Mouse (Mus musculus): ENCODE data around the gene Klhdc4. TPM values are rescaled to one million over a fixed set of nuclear protein-coding genes. Genes with fewer than 3 reads are reported as not detected.

Klhdc4 gene
- polyA plus RNA-seq, 1 experiment from 2014 or later, result 38.8 TPM

DNA sequence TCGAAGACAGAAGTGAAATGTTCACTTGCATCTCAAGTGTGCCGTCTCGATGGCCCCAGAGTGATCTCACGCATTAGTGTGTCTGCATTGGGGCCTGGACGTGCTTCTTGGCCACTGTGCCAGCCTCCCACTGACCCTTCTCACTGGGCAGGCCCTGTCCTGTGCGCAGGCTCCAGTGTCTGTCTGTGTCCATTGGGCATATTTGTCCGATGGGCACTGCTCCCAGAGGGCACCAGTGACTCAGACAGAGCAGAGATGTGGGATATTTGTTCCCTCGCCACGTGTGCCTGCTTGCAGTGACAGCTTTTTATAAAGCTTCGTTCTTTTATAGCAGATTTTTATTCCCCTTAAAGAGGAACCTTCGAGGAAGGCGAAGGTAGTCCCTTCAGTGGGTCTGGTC is 55.5 kb downstream of the Klhdc4 start:
- no peak for ATAC-seq
- Histone ChIP-seq H3K9me3 (ENCODE audit: control insufficient read depth, low read length) (no peaks in the 10 kb centered on the region), H3K4me1 (ENCODE audit: control insufficient read depth, insufficient read depth, low read length) (peaks cover 2% of the 10 kb centered on the region; the same call in 1 of the 2 replicates), H3K4me2 (ENCODE audit: low read depth, low read length) (no peak overlapping the region), H3K4me3 (ENCODE audit: low read length) (no peak overlapping the region), H3K9ac (ENCODE audit: low read depth, low read length) (no peak overlapping the region), H3K27ac (ENCODE audit: low read length) (no peak overlapping the region), H3K27me3 (replicated peaks; ENCODE audit: control insufficient read depth, insufficient read depth, low read length) (no peaks in the 10 kb centered on the region), H3K36me3 (ENCODE audit: control insufficient read depth, insufficient read depth, low read length) (no peaks in the 10 kb centered on the region)
- 88% methylated on average over 12 of the region's 12 CpGs for WGBS

DNA sequence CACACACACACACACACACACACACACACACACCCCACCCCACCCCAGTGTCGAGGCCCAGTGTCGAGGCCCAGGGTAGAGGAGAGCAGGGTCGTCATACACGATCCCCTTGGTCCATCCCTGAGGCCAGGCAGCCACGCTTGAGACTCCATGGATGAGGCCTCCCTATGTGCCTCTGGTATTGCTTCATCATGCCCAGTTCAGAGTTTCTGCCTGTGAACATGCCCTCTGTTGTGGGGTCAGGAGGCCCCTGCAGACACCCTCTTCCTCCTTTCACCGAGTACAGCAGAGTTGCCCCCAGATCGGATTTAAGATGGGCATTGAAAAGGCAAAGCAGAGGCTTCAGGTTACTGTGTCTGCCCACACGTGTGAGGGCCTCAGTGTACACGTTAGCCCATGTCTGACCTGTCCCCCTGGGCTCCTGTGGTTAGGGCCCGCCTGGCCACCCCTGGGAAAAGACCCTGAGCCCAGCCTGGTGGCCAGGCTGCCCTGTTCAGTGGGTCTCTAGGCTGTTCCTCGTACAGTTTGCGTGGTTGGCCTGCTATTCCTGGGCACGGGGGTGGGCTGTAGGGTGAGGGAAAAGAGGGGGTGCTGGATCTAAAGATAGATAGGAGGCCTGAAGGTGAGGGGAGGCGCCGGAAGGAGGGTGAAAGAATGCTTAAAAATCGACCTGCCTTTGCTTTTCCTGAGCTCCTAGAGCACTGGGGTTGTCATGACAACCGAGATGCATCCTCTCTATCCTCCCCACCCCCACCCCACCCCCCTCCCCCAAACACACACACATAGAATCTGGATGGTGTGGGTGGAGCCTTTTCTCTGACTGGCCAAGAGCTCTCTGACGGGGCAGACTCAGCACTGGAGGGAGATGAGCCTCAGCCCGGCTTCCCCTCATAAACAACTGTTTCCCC is 58.3 kb downstream of the Klhdc4 start:
- H3K27ac ChIP-seq (ENCODE audit: low read length), result no peak overlapping the region
- no peak for ATAC-seq
- no peaks in the 10 kb centered on the region for H3K9me3 ChIP-seq (ENCODE audit: control insufficient read depth, low read length)
- no peaks in the 10 kb centered on the region for H3K4me1 ChIP-seq (ENCODE audit: control insufficient read depth, insufficient read depth, low read length)
- no peak overlapping the region for H3K4me3 ChIP-seq (ENCODE audit: low read length)
- H3K9ac ChIP-seq (ENCODE audit: low read depth, low read length), result no peak overlapping the region
- no peak overlapping the region for H3K4me2 ChIP-seq (ENCODE audit: low read depth, low read length)
- no peaks in the 10 kb centered on the region for H3K27me3 ChIP-seq (replicated peaks; ENCODE audit: control insufficient read depth, insufficient read depth, low read length)
- 32% methylated on average over 19 of the region's 19 CpGs for WGBS
- H3K36me3 ChIP-seq (ENCODE audit: control insufficient read depth, insufficient read depth, low read length), result no peaks in the 10 kb centered on the region

DNA sequence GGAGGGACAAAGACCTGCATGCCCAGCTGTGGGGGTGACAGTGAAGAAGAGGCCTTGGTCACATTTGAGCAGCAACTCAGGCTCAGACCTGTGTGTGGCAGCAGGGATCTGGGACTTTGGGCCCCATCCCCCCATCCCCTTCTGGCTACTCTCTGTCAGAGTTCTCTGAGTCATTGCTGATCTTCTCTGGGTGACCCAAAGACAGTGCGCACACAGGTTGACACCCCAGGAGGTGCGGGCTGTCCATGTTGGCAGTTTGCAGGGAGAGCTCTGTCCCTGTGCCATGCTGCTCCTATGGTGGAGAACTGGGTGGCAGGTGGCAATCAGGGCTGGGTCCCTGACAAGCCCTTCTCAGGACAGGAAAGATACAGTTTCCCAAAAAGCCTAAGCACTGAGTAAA is 59.7 kb downstream of the Klhdc4 start:
- no peaks in the 10 kb centered on the region for H3K27me3 ChIP-seq (replicated peaks; ENCODE audit: control insufficient read depth, insufficient read depth, low read length)
- ATAC-seq, result no peak
- no peak overlapping the region for H3K9ac ChIP-seq (ENCODE audit: low read depth, low read length)
- 93% methylated on average over 2 of the region's 2 CpGs for WGBS
- H3K4me2 ChIP-seq (ENCODE audit: low read depth, low read length), result no peak overlapping the region
- no peaks in the 10 kb centered on the region for H3K9me3 ChIP-seq (ENCODE audit: control insufficient read depth, low read length)
- no peak overlapping the region for H3K4me3 ChIP-seq (ENCODE audit: low read length)
- no peaks in the 10 kb centered on the region for H3K4me1 ChIP-seq (ENCODE audit: control insufficient read depth, insufficient read depth, low read length)
- H3K36me3 ChIP-seq (ENCODE audit: control insufficient read depth, insufficient read depth, low read length), result no peaks in the 10 kb centered on the region
- H3K27ac ChIP-seq (ENCODE audit: low read length), result no peak overlapping the region

DNA sequence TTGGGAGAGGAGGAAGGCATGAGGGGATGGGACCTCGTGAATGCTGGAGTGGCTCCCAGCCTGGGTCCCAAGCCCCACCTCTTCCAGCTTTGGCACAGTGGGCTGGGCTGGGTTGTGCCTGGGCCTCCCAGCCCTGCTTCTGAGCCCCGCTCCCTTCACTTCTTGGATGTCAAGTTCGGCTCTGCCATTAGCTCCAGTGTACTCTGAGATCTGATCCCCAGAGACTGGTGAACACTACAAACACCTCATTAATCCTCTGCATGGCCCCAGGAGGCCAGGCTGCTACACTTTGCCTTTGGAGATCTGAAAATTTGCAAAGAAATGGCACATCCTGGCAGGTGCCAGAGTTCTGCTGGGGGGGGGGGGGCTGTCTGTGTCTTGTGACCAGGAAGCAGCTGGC is 60.3 kb downstream of the Klhdc4 start:
- no peaks in the 10 kb centered on the region for H3K36me3 ChIP-seq (ENCODE audit: control insufficient read depth, insufficient read depth, low read length)
- H3K4me1 ChIP-seq (ENCODE audit: control insufficient read depth, insufficient read depth, low read length), result no peaks in the 10 kb centered on the region
- no peak overlapping the region for H3K4me2 ChIP-seq (ENCODE audit: low read depth, low read length)
- no peak overlapping the region for H3K9ac ChIP-seq (ENCODE audit: low read depth, low read length)
- ATAC-seq, result no peak
- no peaks in the 10 kb centered on the region for H3K9me3 ChIP-seq (ENCODE audit: control insufficient read depth, low read length)
- H3K27ac ChIP-seq (ENCODE audit: low read length), result no peak overlapping the region
- H3K4me3 ChIP-seq (ENCODE audit: low read length), result no peak overlapping the region
- H3K27me3 ChIP-seq (replicated peaks; ENCODE audit: control insufficient read depth, insufficient read depth, low read length), result no peaks in the 10 kb centered on the region
- WGBS, result 61% methylated on average over 3 of the region's 3 CpGs

DNA sequence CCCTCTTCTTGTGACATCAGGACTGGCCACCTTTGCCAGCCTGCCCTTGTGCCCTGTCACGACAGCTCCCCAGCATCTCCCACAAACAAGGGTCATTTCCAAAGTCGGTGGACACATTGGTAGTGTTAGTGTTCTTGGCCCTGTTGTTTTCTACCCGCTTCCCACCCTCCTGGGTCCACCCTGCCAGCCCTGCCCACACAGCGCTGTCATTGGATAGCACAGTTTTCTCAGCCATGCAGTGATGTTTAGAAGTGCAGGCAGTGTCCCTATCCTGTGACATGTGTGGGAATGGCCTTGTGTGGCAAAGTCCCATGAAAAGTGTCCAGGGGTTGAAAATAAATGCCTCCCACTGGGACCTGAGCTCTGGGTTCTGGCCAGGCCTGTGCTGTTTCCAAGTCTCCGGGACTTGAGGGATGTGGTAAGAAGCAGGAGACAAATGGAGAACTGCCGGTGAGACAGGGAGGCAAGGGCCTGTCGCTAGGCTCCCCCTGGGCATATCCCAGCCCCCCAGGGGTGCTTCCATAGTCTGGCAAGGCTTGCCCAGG is 63.7 kb downstream of the Klhdc4 start:
- Histone ChIP-seq H3K4me3 (ENCODE audit: low read length) (no peak overlapping the region), H3K27me3 (replicated peaks; ENCODE audit: control insufficient read depth, insufficient read depth, low read length) (no peaks in the 10 kb centered on the region), H3K9me3 (ENCODE audit: control insufficient read depth, low read length) (no peaks in the 10 kb centered on the region), H3K27ac (ENCODE audit: low read length) (no peak overlapping the region), H3K9ac (ENCODE audit: low read depth, low read length) (no peak overlapping the region), H3K36me3 (ENCODE audit: control insufficient read depth, insufficient read depth, low read length) (no peaks in the 10 kb centered on the region), H3K4me2 (ENCODE audit: low read depth, low read length) (no peak overlapping the region), H3K4me1 (ENCODE audit: control insufficient read depth, insufficient read depth, low read length) (no peaks in the 10 kb centered on the region)
- ATAC-seq, result no peak
- 74% methylated on average over 7 of the region's 7 CpGs for WGBS

DNA sequence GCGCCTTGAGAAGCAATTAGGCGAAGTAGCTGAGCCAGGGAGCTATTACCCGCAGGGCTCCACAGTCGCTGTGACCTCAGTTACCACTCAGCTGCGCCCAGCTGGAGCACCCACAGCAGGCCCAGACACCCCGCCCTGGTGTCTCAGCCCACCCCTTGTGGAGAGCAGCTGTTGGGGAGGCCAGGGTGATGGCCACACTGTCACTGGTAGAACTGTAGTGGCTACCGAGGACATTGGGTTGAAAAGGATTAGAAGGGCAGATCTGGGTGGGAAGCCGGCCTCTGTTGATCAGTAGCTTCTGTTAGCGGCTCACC is 65.7 kb downstream of the Klhdc4 start:
- H3K9me3 ChIP-seq (ENCODE audit: control insufficient read depth, low read length), result no peaks in the 10 kb centered on the region
- ATAC-seq, result no peak
- 65% methylated on average over 9 of the region's 9 CpGs for WGBS

DNA sequence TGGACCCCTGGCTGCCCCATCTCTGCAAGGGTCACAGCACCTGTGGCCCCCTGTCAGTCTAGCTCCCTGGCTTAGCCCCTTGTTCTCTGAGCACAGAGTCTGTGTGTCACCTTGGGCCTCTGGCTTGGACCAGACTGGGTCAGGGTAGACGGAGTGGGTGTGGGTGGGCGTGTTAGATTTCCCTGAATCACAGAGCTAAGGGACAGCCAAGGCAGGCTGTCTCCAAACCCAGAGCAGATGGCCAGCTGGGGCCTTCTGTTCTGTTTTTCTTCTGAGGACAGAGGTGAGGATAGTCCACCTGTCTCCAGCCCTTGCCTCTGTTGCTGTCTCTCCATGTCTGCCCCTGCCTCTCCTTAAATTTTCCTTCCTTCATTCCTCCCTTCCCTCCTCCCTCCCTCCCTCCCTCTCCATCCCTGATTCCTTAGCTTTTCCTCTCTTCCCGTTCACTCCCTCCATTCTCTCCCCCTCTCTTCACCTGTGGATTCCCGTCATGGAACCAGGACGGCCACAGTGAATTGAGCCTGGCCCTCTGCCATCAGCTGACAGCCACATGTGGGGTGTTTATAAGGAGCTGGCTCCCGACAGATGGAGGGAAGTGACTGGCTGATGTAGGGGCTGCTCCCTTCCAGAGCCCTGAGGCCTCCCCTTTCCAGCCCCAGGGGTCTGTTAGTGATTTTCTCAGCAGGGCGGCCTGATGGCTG is 66.2 kb downstream of the Klhdc4 start:
- Histone ChIP-seq H3K36me3 (ENCODE audit: control insufficient read depth, insufficient read depth, low read length) (no peaks in the 10 kb centered on the region), H3K4me1 (ENCODE audit: control insufficient read depth, insufficient read depth, low read length) (no peaks in the 10 kb centered on the region), H3K9me3 (ENCODE audit: control insufficient read depth, low read length) (no peaks in the 10 kb centered on the region), H3K27me3 (replicated peaks; ENCODE audit: control insufficient read depth, insufficient read depth, low read length) (no peaks in the 10 kb centered on the region), H3K4me3 (ENCODE audit: low read length) (no peak overlapping the region), H3K27ac (ENCODE audit: low read length) (no peak overlapping the region), H3K4me2 (ENCODE audit: low read depth, low read length) (no peak overlapping the region), H3K9ac (ENCODE audit: low read depth, low read length) (no peak overlapping the region)
- 53% methylated on average over 7 of the region's 7 CpGs for WGBS
- no peak for ATAC-seq

More for the DNA sequence above, 65.7 kb downstream of the Klhdc4 start:
- Histone ChIP-seq H3K27ac (ENCODE audit: low read length) (no peak overlapping the region), H3K4me2 (ENCODE audit: low read depth, low read length) (no peak overlapping the region), H3K36me3 (ENCODE audit: control insufficient read depth, insufficient read depth, low read length) (no peaks in the 10 kb centered on the region), H3K27me3 (replicated peaks; ENCODE audit: control insufficient read depth, insufficient read depth, low read length) (no peaks in the 10 kb centered on the region), H3K4me3 (ENCODE audit: low read length) (no peak overlapping the region), H3K4me1 (ENCODE audit: control insufficient read depth, insufficient read depth, low read length) (no peaks in the 10 kb centered on the region), H3K9ac (ENCODE audit: low read depth, low read length) (no peak overlapping the region)

DNA sequence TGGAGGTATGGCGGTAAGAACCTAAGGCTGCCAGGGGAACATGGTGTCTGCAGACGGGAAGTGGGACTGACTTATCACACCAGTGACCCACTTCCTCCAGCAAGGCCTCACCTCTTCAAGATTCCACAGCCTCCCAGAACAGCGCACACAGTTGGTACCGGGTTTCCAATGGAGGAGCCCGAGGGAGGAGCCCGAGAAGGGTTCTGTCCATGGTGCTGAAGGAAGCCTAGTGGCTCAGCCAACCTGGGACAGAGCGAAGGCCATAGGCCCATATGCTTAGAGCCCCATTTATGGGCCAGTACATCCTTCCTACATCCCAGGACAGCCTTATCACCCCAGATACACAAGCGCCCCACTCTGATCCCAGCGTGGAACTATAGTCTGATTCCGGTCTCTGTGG is 67.9 kb downstream of the Klhdc4 start:
- no peaks in the 10 kb centered on the region for H3K27me3 ChIP-seq (replicated peaks; ENCODE audit: control insufficient read depth, insufficient read depth, low read length)
- ATAC-seq, result no peak
- WGBS, result 31% methylated on average over 10 of the region's 10 CpGs
- no peaks in the 10 kb centered on the region for H3K36me3 ChIP-seq (ENCODE audit: control insufficient read depth, insufficient read depth, low read length)
- H3K9me3 ChIP-seq (ENCODE audit: control insufficient read depth, low read length), result no peaks in the 10 kb centered on the region
- no peak overlapping the region for H3K4me2 ChIP-seq (ENCODE audit: low read depth, low read length)
- H3K27ac ChIP-seq (ENCODE audit: low read length), result no peak overlapping the region
- H3K4me1 ChIP-seq (ENCODE audit: control insufficient read depth, insufficient read depth, low read length), result no peaks in the 10 kb centered on the region
- no peak overlapping the region for H3K9ac ChIP-seq (ENCODE audit: low read depth, low read length)
- no peak overlapping the region for H3K4me3 ChIP-seq (ENCODE audit: low read length)

DNA sequence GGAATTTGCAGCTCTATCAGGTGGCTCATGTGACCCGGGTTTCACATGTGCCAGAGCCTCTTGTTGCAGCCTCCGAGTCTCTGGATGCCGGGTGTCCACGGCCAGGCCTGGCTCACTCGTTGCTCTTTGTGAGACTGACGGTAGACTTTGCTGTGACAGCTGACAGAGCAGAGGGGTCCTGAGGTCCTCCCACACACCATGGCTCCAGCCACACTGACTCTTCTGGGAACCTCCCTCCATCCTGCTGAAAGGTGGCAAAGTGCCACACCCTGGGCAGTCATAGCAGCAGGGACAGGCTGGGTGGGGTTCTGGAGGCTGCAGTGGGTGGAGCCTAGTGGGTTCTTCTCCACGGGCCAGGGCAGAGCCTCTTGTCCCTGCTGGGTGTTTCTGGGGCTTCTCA is 68.9 kb downstream of the Klhdc4 start:
- H3K9ac ChIP-seq (ENCODE audit: low read depth, low read length), result no peak overlapping the region
- H3K4me1 ChIP-seq (ENCODE audit: control insufficient read depth, insufficient read depth, low read length), result no peaks in the 10 kb centered on the region
- no peaks in the 10 kb centered on the region for H3K27me3 ChIP-seq (replicated peaks; ENCODE audit: control insufficient read depth, insufficient read depth, low read length)
- H3K9me3 ChIP-seq (ENCODE audit: control insufficient read depth, low read length), result no peaks in the 10 kb centered on the region
- no peak overlapping the region for H3K4me3 ChIP-seq (ENCODE audit: low read length)
- H3K4me2 ChIP-seq (ENCODE audit: low read depth, low read length), result no peak overlapping the region
- no peak for ATAC-seq
- 76% methylated on average over 7 of the region's 7 CpGs for WGBS
- no peak overlapping the region for H3K27ac ChIP-seq (ENCODE audit: low read length)
- no peaks in the 10 kb centered on the region for H3K36me3 ChIP-seq (ENCODE audit: control insufficient read depth, insufficient read depth, low read length)

Measured in intestine, embryonic 16.5 days (tissue).